Mouse (Mus musculus): Measurements from ENCODE around the gene Anks4b. TPM values are rescaled to one million over a fixed set of nuclear protein-coding genes. Genes with fewer than 3 reads are reported as not detected.

Anks4b gene
- polyA plus RNA-seq, 1 experiment, result not detected

- no peaks in the 10 kb centered on the region for H3K79me3 ChIP-seq (ENCODE audit: low read depth)
- H3ac ChIP-seq (ENCODE audit: control insufficient read depth, insufficient read length, low read depth), result no peak overlapping the region
- H3K4me3 ChIP-seq (ENCODE audit: insufficient read depth, poor library complexity, severe bottlenecking), result no peak overlapping the region
- H3K79me2 ChIP-seq (ENCODE audit: control insufficient read depth, insufficient read depth), result no peaks in the 10 kb centered on the region
- no peaks in the 10 kb centered on the region for H3K36me3 ChIP-seq (ENCODE audit: control insufficient read depth, insufficient read depth)
- no peaks in the 10 kb centered on the region for H3K27me3 ChIP-seq (ENCODE audit: control insufficient read depth, insufficient read depth, insufficient read length)
- TF ChIP-seq USF1 (IDR thresholded peaks at IDR 0.05; ENCODE audit: low read depth), result no peak
Measured at GRCm38 (mm10) chr7:120158121-120158613, 15.5 kb upstream of the Anks4b start.

GRCm38 (mm10) chr7:120163581-120164251 lies 9.9 kb upstream of the Anks4b start:
- Histone ChIP-seq H3K79me3 (ENCODE audit: low read depth) (no peaks in the 10 kb centered on the region), H3K79me2 (ENCODE audit: control insufficient read depth, insufficient read depth) (no peaks in the 10 kb centered on the region), H3K4me3 (ENCODE audit: insufficient read depth, poor library complexity, severe bottlenecking) (no peak overlapping the region), H3ac (ENCODE audit: control insufficient read depth, insufficient read length, low read depth) (no peak overlapping the region), H3K36me3 (ENCODE audit: control insufficient read depth, insufficient read depth) (no peaks in the 10 kb centered on the region), H3K27me3 (ENCODE audit: control insufficient read depth, insufficient read depth, insufficient read length) (no peaks in the 10 kb centered on the region)
- TF ChIP-seq MYOG (IDR thresholded peaks at IDR 0.05; ENCODE audit: control insufficient read depth, extremely low read depth, insufficient read length) (no peak), USF1 (IDR thresholded peaks at IDR 0.05; ENCODE audit: low read depth) (no peak), CEBPB (IDR thresholded peaks at IDR 0.05; ENCODE audit: low read depth) (no peak), MAX (IDR thresholded peaks at IDR 0.05) (no peak), FOSL1 (IDR thresholded peaks at IDR 0.05; ENCODE audit: insufficient read depth, low read length, poor library complexity, severe bottlenecking) (no peak), CTCF (IDR thresholded peaks at IDR 0.05; ENCODE audit: control insufficient read depth, insufficient read depth, insufficient read length) (no peak), MYOD1 (IDR thresholded peaks at IDR 0.05; ENCODE audit: control insufficient read depth, insufficient read length, low read depth) (no peak)

DNA sequence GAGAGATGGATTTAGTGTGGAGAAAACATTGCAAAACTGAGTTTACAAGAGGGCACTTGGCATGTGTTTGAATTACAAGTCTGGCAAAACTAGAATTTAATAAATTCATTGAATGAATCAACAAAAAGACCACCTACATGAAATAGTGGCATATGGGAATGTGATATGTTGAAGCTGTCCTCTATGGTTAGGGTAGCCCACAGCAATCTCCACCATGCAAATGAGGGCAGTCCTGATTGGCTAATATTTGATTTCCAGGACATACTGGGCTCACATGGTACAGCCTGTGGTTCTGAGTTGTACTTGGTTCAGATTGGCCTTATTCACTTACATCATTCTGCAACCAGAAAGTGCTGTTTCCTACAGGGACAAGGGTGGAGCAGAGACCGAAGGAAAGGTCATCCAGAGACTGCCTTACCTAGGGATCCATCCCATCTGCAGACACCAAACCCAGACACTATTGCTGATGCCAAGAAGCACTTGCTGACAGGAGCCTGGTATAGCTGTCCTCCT lies 1.4 kb upstream of the Anks4b start:
- no peaks in the 10 kb centered on the region for H3K79me3 ChIP-seq (ENCODE audit: low read depth)
- no peak overlapping the region for H3K4me3 ChIP-seq (ENCODE audit: insufficient read depth, poor library complexity, severe bottlenecking)
- H3K27me3 ChIP-seq (ENCODE audit: control insufficient read depth, insufficient read depth, insufficient read length), result no peaks in the 10 kb centered on the region
- H3ac ChIP-seq (ENCODE audit: control insufficient read depth, insufficient read length, low read depth), result no peak overlapping the region
- no peaks in the 10 kb centered on the region for H3K36me3 ChIP-seq (ENCODE audit: control insufficient read depth, insufficient read depth)
- no peak for TF ChIP-seq CTCF (IDR thresholded peaks at IDR 0.05; ENCODE audit: control insufficient read depth, insufficient read depth, insufficient read length)
- TF ChIP-seq MAX (IDR thresholded peaks at IDR 0.05), result no peak
- no peak for TF ChIP-seq MYOG (IDR thresholded peaks at IDR 0.05; ENCODE audit: control insufficient read depth, extremely low read depth, insufficient read length)
- no peak for TF ChIP-seq USF1 (IDR thresholded peaks at IDR 0.05; ENCODE audit: low read depth)
- no peak for TF ChIP-seq FOSL1 (IDR thresholded peaks at IDR 0.05; ENCODE audit: insufficient read depth, low read length, poor library complexity, severe bottlenecking)
- no peak for TF ChIP-seq MYOD1 (IDR thresholded peaks at IDR 0.05; ENCODE audit: control insufficient read depth, insufficient read length, low read depth)
- no peak for TF ChIP-seq CEBPB (IDR thresholded peaks at IDR 0.05; ENCODE audit: low read depth)
- no peaks in the 10 kb centered on the region for H3K79me2 ChIP-seq (ENCODE audit: control insufficient read depth, insufficient read depth)

DNA sequence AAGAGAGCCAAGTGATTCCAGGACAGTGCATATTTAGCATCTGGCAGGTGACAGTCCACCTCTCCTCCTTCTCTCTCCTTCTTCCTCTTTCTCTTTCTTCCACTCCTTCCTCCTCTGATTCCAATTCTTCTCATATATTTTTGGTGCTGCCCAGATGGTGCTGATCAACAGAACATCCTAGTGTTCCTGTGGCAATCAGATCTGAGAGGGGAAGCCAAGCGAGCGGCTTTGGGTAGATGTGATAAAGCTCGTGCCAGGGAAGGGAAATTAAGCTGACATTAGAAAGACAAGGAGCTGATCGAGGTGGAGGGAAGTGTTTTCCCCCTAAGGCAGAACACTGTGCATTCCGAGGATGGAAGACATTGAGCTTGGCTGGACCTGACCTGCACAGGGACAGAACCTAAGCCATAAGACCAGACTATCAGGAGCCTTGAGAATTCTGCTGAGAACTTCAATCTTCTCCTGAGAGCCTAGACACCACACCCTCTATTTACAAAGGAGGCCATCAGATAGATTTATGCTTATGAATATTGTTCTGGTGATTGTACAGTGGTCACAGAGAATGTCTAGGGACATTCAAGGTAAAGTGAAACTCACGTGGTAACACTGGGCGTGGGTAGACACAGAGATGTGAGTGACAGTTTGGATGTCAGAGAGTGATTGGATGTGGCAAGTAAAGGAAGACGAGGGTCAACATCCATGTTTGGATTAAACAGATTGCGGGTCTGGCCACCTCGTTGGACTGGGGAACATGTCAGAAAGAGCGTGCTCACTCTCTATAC lies 1.3 kb downstream of the Anks4b start:
- Histone ChIP-seq H3ac (ENCODE audit: control insufficient read depth, insufficient read length, low read depth) (no peak overlapping the region), H3K79me2 (ENCODE audit: control insufficient read depth, insufficient read depth) (no peaks in the 10 kb centered on the region), H3K36me3 (ENCODE audit: control insufficient read depth, insufficient read depth) (no peaks in the 10 kb centered on the region), H3K79me3 (ENCODE audit: low read depth) (no peaks in the 10 kb centered on the region), H3K4me3 (ENCODE audit: insufficient read depth, poor library complexity, severe bottlenecking) (no peak overlapping the region), H3K27me3 (ENCODE audit: control insufficient read depth, insufficient read depth, insufficient read length) (no peaks in the 10 kb centered on the region)
- TF ChIP-seq CEBPB (IDR thresholded peaks at IDR 0.05; ENCODE audit: low read depth), result no peak
- TF ChIP-seq USF1 (IDR thresholded peaks at IDR 0.05; ENCODE audit: low read depth), result no peak
- TF ChIP-seq MYOG (IDR thresholded peaks at IDR 0.05; ENCODE audit: control insufficient read depth, extremely low read depth, insufficient read length), result no peak
- TF ChIP-seq MYOD1 (IDR thresholded peaks at IDR 0.05; ENCODE audit: control insufficient read depth, insufficient read length, low read depth), result no peak
- no peak for TF ChIP-seq FOSL1 (IDR thresholded peaks at IDR 0.05; ENCODE audit: insufficient read depth, low read length, poor library complexity, severe bottlenecking)
- TF ChIP-seq CTCF (IDR thresholded peaks at IDR 0.05; ENCODE audit: control insufficient read depth, insufficient read depth, insufficient read length), result no peak
- no peak for TF ChIP-seq MAX (IDR thresholded peaks at IDR 0.05)

DNA sequence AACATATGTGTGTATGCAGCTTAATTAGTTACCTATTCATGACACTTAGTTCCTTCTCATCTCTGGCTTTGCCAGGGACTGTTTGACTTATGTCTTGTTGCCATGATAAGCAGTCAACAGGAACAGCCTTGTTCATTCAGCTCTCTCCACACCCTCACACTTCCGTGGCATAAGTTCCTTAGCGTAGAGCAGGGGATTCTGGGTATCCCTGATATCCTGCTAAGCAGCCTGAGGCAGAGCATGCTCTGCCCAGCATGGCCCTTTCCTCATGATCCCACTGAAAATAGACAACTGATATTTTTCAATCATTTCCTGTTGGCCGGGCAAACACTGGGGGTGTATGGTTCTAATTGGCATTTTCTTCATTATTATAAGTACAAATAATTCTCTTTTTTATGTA lies 4.0 kb downstream of the Anks4b start:
- H3K4me3 ChIP-seq (ENCODE audit: insufficient read depth, poor library complexity, severe bottlenecking), result no peak overlapping the region
- no peaks in the 10 kb centered on the region for H3K36me3 ChIP-seq (ENCODE audit: control insufficient read depth, insufficient read depth)
- H3K27me3 ChIP-seq (ENCODE audit: control insufficient read depth, insufficient read depth, insufficient read length), result no peaks in the 10 kb centered on the region
- no peaks in the 10 kb centered on the region for H3K79me2 ChIP-seq (ENCODE audit: control insufficient read depth, insufficient read depth)
- TF ChIP-seq MAX (IDR thresholded peaks at IDR 0.05) (no peak), MYOG (IDR thresholded peaks at IDR 0.05; ENCODE audit: control insufficient read depth, extremely low read depth, insufficient read length) (no peak), MYOD1 (IDR thresholded peaks at IDR 0.05; ENCODE audit: control insufficient read depth, insufficient read length, low read depth) (no peak), CTCF (IDR thresholded peaks at IDR 0.05; ENCODE audit: control insufficient read depth, insufficient read depth, insufficient read length) (no peak), FOSL1 (IDR thresholded peaks at IDR 0.05; ENCODE audit: insufficient read depth, low read length, poor library complexity, severe bottlenecking) (no peak), USF1 (IDR thresholded peaks at IDR 0.05; ENCODE audit: low read depth) (no peak), CEBPB (IDR thresholded peaks at IDR 0.05; ENCODE audit: low read depth) (no peak)
- no peaks in the 10 kb centered on the region for H3K79me3 ChIP-seq (ENCODE audit: low read depth)
- H3ac ChIP-seq (ENCODE audit: control insufficient read depth, insufficient read length, low read depth), result no peak overlapping the region
